Mouse (Mus musculus) neural tube, embryonic 13.5 days (tissue): ENCODE results near the gene Tfap2c. TPM values are rescaled to one million over a fixed set of nuclear protein-coding genes. Genes with fewer than 3 reads are reported as not detected.

Experiments
- ATAC-seq: fragments of 200-750 bp; cut with Nextera tagmentation; 2 replicates; pipeline ENCODE4 v1.8.0; 2017; ENCODE audit warnings: low read depth, mild to moderate bottlenecking, moderate TSS enrichment, moderate library complexity
- H3K27ac ChIP-seq: fragments of 300-500 bp; sonication (generic); replicated peaks from 2 replicates; pipeline ENCODE4 v1.5.1; 2015; ENCODE audit warnings: moderate library complexity, mild to moderate bottlenecking, inconsistent platforms
- H3K27me3 ChIP-seq: fragments of 300-500 bp; sonication (generic); 2 replicates; pipeline ENCODE4 v1.6.1; 2015; ENCODE audit warnings: mild to moderate bottlenecking, inconsistent platforms
- H3K36me3 ChIP-seq: fragments of 300-500 bp; sonication (generic); 2 replicates; pipeline ENCODE4 v1.6.1; 2015; ENCODE audit warnings: mild to moderate bottlenecking, inconsistent platforms
- H3K4me1 ChIP-seq: fragments of 300-500 bp; sonication (generic); replicated peaks from 2 replicates; pipeline ENCODE4 v1.6.1; 2015; ENCODE audit warnings: inconsistent platforms
- H3K4me2 ChIP-seq: fragments of 300-500 bp; sonication (generic); 2 replicates; pipeline ENCODE4 v1.6.1; 2015; ENCODE audit warnings: inconsistent platforms, mild to moderate bottlenecking, moderate library complexity
- H3K4me3 ChIP-seq: fragments of 300-500 bp; sonication (generic); 2 replicates; pipeline ENCODE4 v1.5.1; 2015; ENCODE audit warnings: mild to moderate bottlenecking, inconsistent platforms
- H3K9ac ChIP-seq: fragments of 300-500 bp; sonication (generic); 2 replicates; pipeline ENCODE4 v1.6.1; 2015; ENCODE audit warnings: moderate library complexity, mild to moderate bottlenecking, inconsistent platforms
- H3K9me3 ChIP-seq: fragments of 300-500 bp; sonication (generic); 2 replicates; pipeline ENCODE4 v1.6.1; 2016; ENCODE audit warnings: inconsistent platforms
- WGBS: fragments of 180-500 bp; shearing (Covaris S2); methylation state at CpG from one replicate; pipeline ENCODE4 v1.1.7; 2015; 5-methylcytosine and 5-hydroxymethylcytosine counted together
- polyA plus RNA-seq: library from polyadenylated mRNA; unstranded; fragments of >200 nt; fragmentation: Nextera tagmentation; extraction: Ambion mirVana; gene quantifications from 2 replicates; pipeline ENCODE4 v1.2.1, GENCODE M21; 2015

Gene Tfap2c
- 0.60 and 1.0 TPM in 2 replicates for polyA plus RNA-seq

- no peak within 1 kb of the TSS for H3K27ac ChIP-seq
- no peak within 1 kb of the TSS for H3K9ac ChIP-seq
- no peaks in the 10 kb centered on the region for H3K9me3 ChIP-seq
- WGBS = under 1% methylated on average over 70 of the region's 70 CpGs
- H3K36me3 ChIP-seq = no peaks in the 10 kb centered on the region
- ATAC-seq = peak; percentile 24; the same call in 1 of the 2 replicates
- H3K27me3 ChIP-seq = peaks cover 100% of the 10 kb centered on the region
- H3K4me2 ChIP-seq = peak within 1 kb of the TSS; percentile 43
- peak within 1 kb of the TSS; percentile 24 for H3K4me3 ChIP-seq
- peaks cover 44% of the 10 kb centered on the region for H3K4me1 ChIP-seq
Observed at GRCm38 (mm10) chr2:172549371-172550155, at the start of gene Tfap2c. Gene Tfap2c (plus strand): TSS chr2:172549593.

GRCm38 (mm10) chr2:172500752-172501316 is 48.6 kb upstream of the Tfap2c start:
- H3K4me1 ChIP-seq = no peaks in the 10 kb centered on the region
- 58% methylated on average over 7 of the region's 7 CpGs for WGBS
- no peak overlapping the region for H3K4me2 ChIP-seq
- no peak overlapping the region for H3K4me3 ChIP-seq
- no peak overlapping the region for H3K27ac ChIP-seq
- no peaks in the 10 kb centered on the region for H3K27me3 ChIP-seq
- H3K9ac ChIP-seq = no peak overlapping the region
- no peak for ATAC-seq
- no peaks in the 10 kb centered on the region for H3K36me3 ChIP-seq
- H3K9me3 ChIP-seq = no peaks in the 10 kb centered on the region

GRCm38 (mm10) chr2:172501341-172501740 is 48.1 kb upstream of the Tfap2c start:
- ATAC-seq = 0 out of 2 replicates have a peak, but pooled peaks have one; percentile 15
- no peaks in the 10 kb centered on the region for H3K4me1 ChIP-seq
- no peak overlapping the region for H3K27ac ChIP-seq
- no peaks in the 10 kb centered on the region for H3K9me3 ChIP-seq
- H3K4me3 ChIP-seq = no peak overlapping the region
- H3K4me2 ChIP-seq = no peak overlapping the region
- H3K9ac ChIP-seq = no peak overlapping the region
- H3K27me3 ChIP-seq = no peaks in the 10 kb centered on the region
- WGBS = 5% methylated on average over 4 of the region's 4 CpGs
- no peaks in the 10 kb centered on the region for H3K36me3 ChIP-seq

GRCm38 (mm10) chr2:172502168-172502567 is 47.2 kb upstream of the Tfap2c start:
- no peak overlapping the region for H3K4me2 ChIP-seq
- no peaks in the 10 kb centered on the region for H3K9me3 ChIP-seq
- H3K4me1 ChIP-seq = no peaks in the 10 kb centered on the region
- no peak for ATAC-seq
- H3K27ac ChIP-seq = no peak overlapping the region
- H3K36me3 ChIP-seq = no peaks in the 10 kb centered on the region
- no peak overlapping the region for H3K4me3 ChIP-seq
- no peaks in the 10 kb centered on the region for H3K27me3 ChIP-seq
- WGBS = 71% methylated on average over 14 of the region's 14 CpGs
- H3K9ac ChIP-seq = no peak overlapping the region

- Histone ChIP-seq H3K27ac (no peak overlapping the region), H3K36me3 (no peaks in the 10 kb centered on the region), H3K4me2 (no peak overlapping the region), H3K4me3 (no peak overlapping the region), H3K4me1 (no peaks in the 10 kb centered on the region), H3K9ac (no peak overlapping the region), H3K9me3 (no peaks in the 10 kb centered on the region), H3K27me3 (no peaks in the 10 kb centered on the region)
- WGBS = 86% methylated on average over 7 of the region's 7 CpGs
- ATAC-seq = no peak
Observed at GRCm38 (mm10) chr2:172506121-172506520, 43.3 kb upstream of the Tfap2c start.

GRCm38 (mm10) chr2:172510056-172510712 is 39.2 kb upstream of the Tfap2c start:
- Histone ChIP-seq H3K9me3 (no peaks in the 10 kb centered on the region), H3K9ac (no peak overlapping the region), H3K4me3 (no peak overlapping the region), H3K4me2 (no peak overlapping the region), H3K27me3 (peaks cover 5% of the 10 kb centered on the region; the same call in 1 of the 2 replicates), H3K4me1 (no peaks in the 10 kb centered on the region), H3K36me3 (no peaks in the 10 kb centered on the region), H3K27ac (no peak overlapping the region)
- no peak for ATAC-seq
- WGBS = 90% methylated on average over 15 of the region's 15 CpGs

- 67% methylated on average over 3 of the region's 3 CpGs for WGBS
- Histone ChIP-seq H3K36me3 (no peaks in the 10 kb centered on the region), H3K27ac (no peak overlapping the region), H3K9ac (no peak overlapping the region), H3K27me3 (peaks cover 5% of the 10 kb centered on the region; the same call in 1 of the 2 replicates), H3K9me3 (no peaks in the 10 kb centered on the region), H3K4me3 (no peak overlapping the region), H3K4me2 (no peak overlapping the region), H3K4me1 (no peaks in the 10 kb centered on the region)
- ATAC-seq = no peak
Observed at GRCm38 (mm10) chr2:172510899-172511298, 38.5 kb upstream of the Tfap2c start.

- 12% methylated on average over 11 of the region's 11 CpGs for WGBS
- H3K27me3 ChIP-seq = peaks cover 9% of the 10 kb centered on the region
- H3K4me2 ChIP-seq = no peak overlapping the region
- no peaks in the 10 kb centered on the region for H3K9me3 ChIP-seq
- no peaks in the 10 kb centered on the region for H3K36me3 ChIP-seq
- H3K27ac ChIP-seq = no peak overlapping the region
- ATAC-seq = no peak
- H3K9ac ChIP-seq = no peak overlapping the region
- no peaks in the 10 kb centered on the region for H3K4me1 ChIP-seq
- H3K4me3 ChIP-seq = no peak overlapping the region
Observed at GRCm38 (mm10) chr2:172516407-172516992, 32.9 kb upstream of the Tfap2c start.

- Histone ChIP-seq H3K27ac (no peak overlapping the region), H3K9me3 (no peaks in the 10 kb centered on the region), H3K9ac (no peak overlapping the region), H3K4me3 (no peak overlapping the region), H3K4me1 (no peaks in the 10 kb centered on the region), H3K36me3 (no peaks in the 10 kb centered on the region), H3K4me2 (no peak overlapping the region), H3K27me3 (peaks cover 4% of the 10 kb centered on the region; the same call in 1 of the 2 replicates)
- 86% methylated on average over 9 of the region's 9 CpGs for WGBS
- no peak for ATAC-seq
Observed at GRCm38 (mm10) chr2:172520616-172521371, 28.6 kb upstream of the Tfap2c start.

GRCm38 (mm10) chr2:172522528-172522927 is 26.9 kb upstream of the Tfap2c start:
- Histone ChIP-seq H3K36me3 (no peaks in the 10 kb centered on the region), H3K27me3 (no peaks in the 10 kb centered on the region), H3K9me3 (no peaks in the 10 kb centered on the region), H3K4me1 (no peaks in the 10 kb centered on the region), H3K9ac (no peak overlapping the region), H3K4me2 (no peak overlapping the region), H3K4me3 (no peak overlapping the region), H3K27ac (no peak overlapping the region)
- 82% methylated on average over 12 of the region's 12 CpGs for WGBS
- no peak for ATAC-seq

- Histone ChIP-seq H3K9me3 (no peaks in the 10 kb centered on the region), H3K4me1 (no peaks in the 10 kb centered on the region), H3K9ac (no peak overlapping the region), H3K4me2 (no peak overlapping the region), H3K27ac (no peak overlapping the region), H3K36me3 (no peaks in the 10 kb centered on the region), H3K27me3 (no peaks in the 10 kb centered on the region), H3K4me3 (no peak overlapping the region)
- 89% methylated on average over 8 of the region's 8 CpGs for WGBS
- no peak for ATAC-seq
Observed at GRCm38 (mm10) chr2:172527175-172527574, 22.2 kb upstream of the Tfap2c start.
